Mouse (Mus musculus) embryonic fibroblast, embryonic 13.5 days (primary cell): ENCODE results near the gene Stk31.

Source experiments
- CTCF ChIP-seq: IDR thresholded peaks from 2 replicates; pipeline ENCODE4 v1.5.1; 2011; ENCODE audit warnings: mild to moderate bottlenecking, control low read depth, low read length, moderate library complexity, borderline replicate concordance; ENCODE audit not compliant: insufficient read depth
- POLR2A ChIP-seq: IDR thresholded peaks from 2 replicates; pipeline ENCODE4 v1.6.1; 2011; ENCODE audit warnings: low read depth, mild to moderate bottlenecking, control low read depth, low read length, moderate library complexity

GRCm38 (mm10) chr6:49372705-49373104, 22.7 kb upstream of the Stk31 start:
- TF ChIP-seq CTCF = no peak
- no peak for TF ChIP-seq POLR2A
